Mouse (Mus musculus) liver, postnatal 0 days (tissue): ENCODE measurements around the gene Pias1. TPM values are rescaled to one million over a fixed set of nuclear protein-coding genes. Genes with fewer than 3 reads are reported as not detected.

Experiments used
- ATAC-seq: fragments of 200-750 bp; cut with Nextera tagmentation; 2 replicates; pipeline ENCODE4 v1.8.0; 2017; ENCODE audit warnings: mild to moderate bottlenecking, moderate library complexity
- DNase-seq: peaks from one replicate; pipeline ENCODE4 v3.0.0-alpha.2; 2016
- H3K27ac ChIP-seq: fragments of 300-500 bp; sonication (generic); 2 replicates; pipeline ENCODE4 v1.5.1; 2014; ENCODE audit warnings: antibody characterized with exemption, moderate library complexity, mild to moderate bottlenecking, low read depth
- H3K27me3 ChIP-seq: fragments of 300-500 bp; sonication (generic); 2 replicates; pipeline ENCODE4 v1.6.1; 2014; ENCODE audit warnings: low read length, control low read depth, mixed read lengths; ENCODE audit not compliant: insufficient read depth
- H3K36me3 ChIP-seq: fragments of 300-500 bp; sonication (generic); replicated peaks from 2 replicates; pipeline ENCODE4 v1.6.1; 2014; ENCODE audit warnings: mild to moderate bottlenecking, control low read depth, low read length, moderate library complexity, mixed read lengths; ENCODE audit not compliant: insufficient read depth
- H3K4me1 ChIP-seq: fragments of 300-500 bp; sonication (generic); 2 replicates; pipeline ENCODE4 v1.6.1; 2014; ENCODE audit warnings: antibody characterized with exemption, mild to moderate bottlenecking, control low read depth; ENCODE audit not compliant: insufficient read depth
- H3K4me2 ChIP-seq: fragments of 300-500 bp; sonication (generic); 2 replicates; pipeline ENCODE4 v1.6.1; 2014; ENCODE audit warnings: low read depth, mild to moderate bottlenecking, low read length, moderate library complexity, mixed read lengths
- H3K4me3 ChIP-seq: fragments of 300-500 bp; sonication (generic); 2 replicates; pipeline ENCODE4 v1.5.1; 2014; ENCODE audit warnings: low read depth, low read length
- H3K9ac ChIP-seq: fragments of 300-500 bp; sonication (generic); replicated peaks from 2 replicates; pipeline ENCODE4 v1.6.1; 2014; ENCODE audit warnings: mild to moderate bottlenecking, moderate library complexity
- H3K9me3 ChIP-seq: fragments of 300-500 bp; sonication (generic); 2 replicates; pipeline ENCODE4 v1.6.1; 2016; ENCODE audit warnings: mild to moderate bottlenecking, control low read depth, low read length, mixed read lengths
- CTCF ChIP-seq: sonication (generic); IDR thresholded peaks from 2 replicates; pipeline ENCODE4 v1.5.1; 2016; ENCODE audit warnings: antibody characterized with exemption, low read depth
- EP300 ChIP-seq: IDR thresholded peaks from 2 replicates; pipeline ENCODE4 v1.6.1; 2016; ENCODE audit warnings: antibody characterized with exemption, low read depth, mild to moderate bottlenecking
- WGBS: fragments of 180-500 bp; shearing (Covaris S2); extraction: QIAGEN DNeasy Blood & Tissue Kit; methylation state at CpG from one replicate; pipeline ENCODE4 v1.1.7; 2014; ENCODE audit not compliant: insufficient replicate concordance; 5-methylcytosine and 5-hydroxymethylcytosine counted together
- polyA plus RNA-seq: library from polyadenylated mRNA; unstranded; fragments of >200 nt; fragmentation: Nextera tagmentation; extraction: Ambion mirVana; gene quantifications from 2 replicates; pipeline ENCODE4 v1.2.1, GENCODE M21; 2015

Pias1 gene
- polyA plus RNA-seq, 1 experiment from 2014 or later, result 20.9 TPM

DNA sequence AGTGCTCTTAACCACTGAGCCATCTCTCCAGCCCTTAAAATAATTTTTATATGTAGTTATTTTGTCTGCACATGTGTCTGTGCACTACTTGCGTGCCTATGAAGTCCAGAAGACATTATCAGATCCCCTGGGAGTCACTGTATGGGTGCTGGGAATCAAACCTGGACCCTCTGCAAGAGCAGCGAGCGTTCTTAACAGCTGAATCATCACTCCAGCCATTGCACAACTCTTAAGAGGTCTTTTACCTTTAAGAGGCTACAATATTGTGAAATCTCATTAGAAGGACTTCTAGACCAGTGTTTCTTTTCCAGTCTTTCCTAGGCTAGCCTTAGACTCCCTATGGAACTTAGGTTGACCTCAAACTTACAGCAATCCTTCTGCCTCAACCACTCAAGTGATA is 21.7 kb downstream of the Pias1 start:
- Histone ChIP-seq H3K9ac (no peak overlapping the region), H3K4me1 (peaks cover 5% of the 10 kb centered on the region), H3K27ac (no peak overlapping the region), H3K36me3 (no peaks in the 10 kb centered on the region), H3K27me3 (no peaks in the 10 kb centered on the region), H3K4me3 (no peak overlapping the region), H3K9me3 (no peaks in the 10 kb centered on the region), H3K4me2 (no peak overlapping the region)
- TF ChIP-seq EP300 (no peak), CTCF (no peak)
- WGBS, result 81% methylated on average over 3 of the region's 3 CpGs
- DNase-seq (no peak), ATAC-seq (no peak)

GRCm38 (mm10) chr9:62952713-62953112 is 35.0 kb downstream of the Pias1 start:
- H3K4me2 ChIP-seq, result peak overlapping the region; percentile 7; the same call in 1 of the 2 replicates
- H3K27me3 ChIP-seq, result no peaks in the 10 kb centered on the region
- peak overlapping the region; percentile 29; the same call in 1 of the 2 replicates for H3K27ac ChIP-seq
- no peak overlapping the region for H3K4me3 ChIP-seq
- TF ChIP-seq CTCF, result no peak
- no peak for TF ChIP-seq EP300
- H3K36me3 ChIP-seq, result peaks cover 11% of the 10 kb centered on the region
- no peak overlapping the region for H3K9ac ChIP-seq
- DNase-seq (no peak), ATAC-seq (no peak)
- peaks cover 23% of the 10 kb centered on the region for H3K4me1 ChIP-seq
- H3K9me3 ChIP-seq, result no peaks in the 10 kb centered on the region

DNA sequence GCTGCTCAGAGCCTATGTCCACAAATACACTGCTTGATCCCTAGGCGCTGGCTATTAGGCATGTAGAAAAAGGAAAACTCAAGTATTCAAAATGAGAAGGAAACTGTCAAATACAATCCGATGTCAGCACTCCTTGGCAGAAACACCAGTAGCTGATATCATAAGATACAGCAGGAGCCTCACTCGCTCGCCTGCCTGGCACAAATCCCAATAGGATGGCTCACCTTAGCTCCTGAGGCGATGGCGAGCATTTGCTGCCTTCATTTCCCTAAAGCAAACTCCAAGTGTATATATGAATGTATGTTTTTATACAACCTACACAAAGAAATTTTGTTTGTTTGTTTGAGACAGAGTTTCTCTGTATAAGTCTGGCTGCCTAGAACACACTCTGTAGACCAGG is 42.4 kb downstream of the Pias1 start:
- Histone ChIP-seq H3K27me3 (no peaks in the 10 kb centered on the region), H3K9ac (no peak overlapping the region), H3K9me3 (no peaks in the 10 kb centered on the region), H3K4me1 (no peaks in the 10 kb centered on the region), H3K4me2 (no peak overlapping the region), H3K4me3 (no peak overlapping the region), H3K36me3 (peaks cover 17% of the 10 kb centered on the region; the same call in 1 of the 2 replicates), H3K27ac (no peak overlapping the region)
- ATAC-seq (no peak), DNase-seq (no peak)
- WGBS, result 89% methylated on average over 6 of the region's 6 CpGs
- TF ChIP-seq CTCF (no peak), EP300 (no peak)

DNA sequence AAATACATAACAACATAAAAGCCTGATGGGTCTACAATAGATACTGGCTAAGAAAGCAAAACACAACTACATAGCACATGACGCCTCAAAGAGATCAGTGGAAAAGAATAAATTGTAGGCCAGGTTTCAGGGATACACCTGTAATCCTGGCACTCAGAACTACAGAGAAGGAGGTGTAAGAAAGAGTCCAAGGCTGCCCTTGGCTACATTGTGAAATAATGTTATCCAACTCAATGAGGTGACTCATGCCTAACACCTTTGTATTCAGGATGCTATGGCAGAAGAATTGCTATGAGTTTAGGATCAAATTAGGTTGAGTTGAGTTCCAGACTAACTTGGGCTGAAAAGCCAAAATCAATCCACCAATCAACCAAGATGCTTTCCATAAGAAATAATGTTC is 43.7 kb downstream of the Pias1 start:
- Histone ChIP-seq H3K4me2 (no peak overlapping the region), H3K4me1 (no peaks in the 10 kb centered on the region), H3K9ac (no peak overlapping the region), H3K36me3 (peaks cover 18% of the 10 kb centered on the region; the same call in 1 of the 2 replicates), H3K27me3 (no peaks in the 10 kb centered on the region), H3K27ac (no peak overlapping the region), H3K9me3 (no peaks in the 10 kb centered on the region), H3K4me3 (no peak overlapping the region)
- no peak for ATAC-seq
- TF ChIP-seq CTCF, result no peak
- TF ChIP-seq EP300, result no peak
- DNase-seq, result no peak
- 89% methylated on average over 1 of the region's 1 CpGs for WGBS

DNA sequence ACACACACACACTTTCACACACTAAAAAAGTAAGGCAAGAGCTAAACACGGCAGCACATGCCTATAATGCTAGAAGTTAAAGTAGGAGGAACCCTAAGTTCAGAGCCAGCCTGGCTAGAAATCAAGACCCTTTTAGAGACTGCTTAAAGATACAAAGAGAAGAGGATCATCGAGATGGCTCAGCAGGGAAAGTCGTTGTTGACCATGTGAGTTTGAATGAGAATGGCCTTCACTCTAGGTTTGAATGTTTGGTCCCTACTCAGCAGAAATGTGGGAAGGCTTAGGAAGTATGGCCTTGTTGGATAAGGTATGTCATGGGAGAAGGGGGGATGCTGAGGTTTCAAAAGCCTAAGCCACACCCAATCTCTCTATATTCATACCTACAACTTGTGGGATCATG is 46.8 kb downstream of the Pias1 start:
- peaks cover 5% of the 10 kb centered on the region; the same call in 1 of the 2 replicates for H3K36me3 ChIP-seq
- H3K9me3 ChIP-seq, result no peaks in the 10 kb centered on the region
- no peak overlapping the region for H3K27ac ChIP-seq
- H3K4me3 ChIP-seq, result no peak overlapping the region
- 85% methylated on average over 3 of the region's 3 CpGs for WGBS
- 0 out of 2 replicates have a peak, but pooled peaks cover 6% of the 10 kb centered on the region for H3K4me1 ChIP-seq
- ATAC-seq (no peak), DNase-seq (no peak)
- H3K27me3 ChIP-seq, result no peaks in the 10 kb centered on the region
- H3K4me2 ChIP-seq, result no peak overlapping the region
- TF ChIP-seq EP300 (no peak), CTCF (no peak)
- H3K9ac ChIP-seq, result no peak overlapping the region

DNA sequence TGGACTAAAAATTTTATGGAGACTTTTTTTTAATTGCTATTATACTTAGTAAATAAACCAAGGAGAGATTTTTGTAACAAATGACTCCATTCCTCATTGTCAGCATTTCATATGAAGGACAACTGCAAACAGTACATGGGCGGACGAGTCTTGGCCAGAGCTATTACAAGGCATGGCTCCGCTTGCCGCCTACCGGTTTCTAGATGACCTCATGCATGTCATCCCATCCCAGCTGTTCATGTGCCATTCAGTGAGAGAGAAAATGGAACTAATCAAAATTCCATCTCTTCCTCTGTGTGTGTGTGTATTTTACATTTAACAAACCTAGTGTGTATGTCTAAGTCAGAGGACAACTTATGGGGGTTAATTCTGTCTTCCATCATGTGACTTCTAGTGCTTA is 51.9 kb downstream of the Pias1 start:
- Histone ChIP-seq H3K9me3 (no peaks in the 10 kb centered on the region), H3K27ac (no peak overlapping the region), H3K4me2 (no peak overlapping the region), H3K4me3 (no peak overlapping the region), H3K36me3 (peaks cover 2% of the 10 kb centered on the region; the same call in 1 of the 2 replicates), H3K4me1 (peaks cover 23% of the 10 kb centered on the region), H3K27me3 (no peaks in the 10 kb centered on the region), H3K9ac (no peak overlapping the region)
- ATAC-seq, result no peak
- no peak for TF ChIP-seq CTCF
- no peak for TF ChIP-seq EP300
- DNase-seq, result no peak
- 78% methylated on average over 5 of the region's 5 CpGs for WGBS

DNA sequence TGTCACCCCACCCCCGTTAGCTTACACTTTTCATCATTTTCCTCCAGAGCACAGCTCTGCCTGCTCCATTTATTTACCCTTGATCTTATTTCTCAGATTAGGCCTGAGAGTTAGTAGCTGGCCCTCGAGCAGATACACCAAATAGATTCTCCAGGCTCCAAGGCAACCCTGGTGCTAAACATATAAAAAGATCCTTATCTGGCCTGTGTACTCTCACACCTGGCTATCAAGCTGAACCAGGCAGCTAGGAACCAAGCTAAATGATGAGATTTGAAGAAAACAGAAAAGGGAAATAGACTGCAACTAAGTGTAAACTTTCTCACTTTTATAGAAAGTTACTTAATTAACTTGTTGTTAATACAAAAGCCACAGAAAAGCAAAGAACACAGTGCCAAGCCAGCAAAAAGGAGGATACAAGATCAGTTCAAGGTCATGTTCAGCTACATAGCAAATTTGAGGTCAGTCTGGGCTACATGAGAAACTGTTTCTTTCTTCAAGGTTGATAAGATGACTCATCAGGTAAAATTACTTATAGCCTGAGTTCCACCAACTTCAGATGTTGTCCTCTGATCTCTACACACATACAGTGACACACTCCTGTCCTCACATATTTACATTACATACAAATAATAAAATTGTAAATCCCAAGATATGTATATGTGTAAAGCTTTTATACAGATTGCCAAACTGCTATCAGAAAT is 52.9 kb downstream of the Pias1 start:
- no peak overlapping the region for H3K4me2 ChIP-seq
- no peaks in the 10 kb centered on the region for H3K27me3 ChIP-seq
- H3K9me3 ChIP-seq, result no peaks in the 10 kb centered on the region
- H3K36me3 ChIP-seq, result no peaks in the 10 kb centered on the region
- no peak overlapping the region for H3K9ac ChIP-seq
- WGBS, result 43% methylated on average over 2 of the region's 2 CpGs
- no peak overlapping the region for H3K27ac ChIP-seq
- H3K4me1 ChIP-seq, result peaks cover 23% of the 10 kb centered on the region
- ATAC-seq, result no peak
- TF ChIP-seq CTCF (no peak), EP300 (no peak)
- DNase-seq, result no peak
- no peak overlapping the region for H3K4me3 ChIP-seq
